Mouse (Mus musculus) heart, embryonic 10.5 days (tissue): ENCODE data around the gene Napa. TPM values are rescaled to one million over a fixed set of nuclear protein-coding genes. Genes with fewer than 3 reads are reported as not detected.

Experiments
- DNase-seq: peaks from one replicate; pipeline ENCODE4 v3.0.0-alpha.2; 2017; ENCODE audit warnings: low spot score
- H3K27ac ChIP-seq: fragments of 300-500 bp; sonication (generic); 2 replicates; pipeline ENCODE4 v1.5.1; 2016; ENCODE audit warnings: mild to moderate bottlenecking
- H3K27me3 ChIP-seq: fragments of 300-500 bp; sonication (generic); 2 replicates; pipeline ENCODE4 v1.6.1; 2016; ENCODE audit warnings: mild to moderate bottlenecking; ENCODE audit not compliant: poor library complexity, insufficient read depth, severe bottlenecking
- H3K36me3 ChIP-seq: fragments of 300-500 bp; sonication (generic); 2 replicates; pipeline ENCODE4 v1.6.1; 2016; ENCODE audit warnings: mild to moderate bottlenecking, moderate library complexity
- H3K4me1 ChIP-seq: fragments of 300-500 bp; sonication (generic); 2 replicates; pipeline ENCODE4 v1.6.1; 2016; ENCODE audit warnings: mild to moderate bottlenecking
- H3K4me3 ChIP-seq: fragments of 300-500 bp; sonication (generic); 2 replicates; pipeline ENCODE4 v1.5.1; 2016; ENCODE audit warnings: mild to moderate bottlenecking, moderate library complexity
- H3K9me3 ChIP-seq: fragments of 300-500 bp; sonication (generic); 2 replicates; pipeline ENCODE4 v1.6.1; 2016; ENCODE audit warnings: mild to moderate bottlenecking, moderate library complexity
- WGBS: fragments of 180-500 bp; shearing (Covaris S2); methylation state at CpG from one replicate; pipeline ENCODE4 v1.1.7; 2016; 5-methylcytosine and 5-hydroxymethylcytosine counted together
- polyA plus RNA-seq: library from polyadenylated mRNA; unstranded; fragments of >200 nt; fragmentation: Nextera tagmentation; extraction: Ambion mirVana; gene quantifications from 2 replicates; pipeline ENCODE4 v1.2.1, GENCODE M21; 2016

The Napa gene
- polyA plus RNA-seq, 1 experiment from 2014 or later: 196 TPM

DNA sequence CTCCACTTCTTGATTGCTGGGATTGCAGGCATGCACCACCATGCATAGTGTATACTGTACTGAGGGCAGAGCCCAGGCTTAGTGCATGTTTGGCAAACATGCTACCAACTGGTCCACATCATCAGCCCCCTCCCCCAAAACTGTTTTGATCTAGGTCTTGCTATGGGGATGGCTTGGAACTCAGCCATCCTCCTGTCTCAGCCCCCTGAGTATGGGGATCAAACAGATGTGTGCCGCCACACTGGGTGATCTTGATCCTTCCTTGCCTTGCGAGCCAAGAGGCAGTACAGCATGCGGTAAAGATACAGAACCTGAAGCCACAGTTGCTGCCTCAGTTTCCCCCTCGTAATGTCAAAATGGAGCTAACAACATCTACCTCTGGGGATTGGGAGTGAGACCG, 30.6 kb downstream of the Napa start:
- DNase-seq: no peak
- H3K36me3 ChIP-seq: peaks cover 35% of the 10 kb centered on the region
- H3K4me1 ChIP-seq: peaks cover 38% of the 10 kb centered on the region
- H3K27ac ChIP-seq: peak overlapping the region; percentile 87; the same call in 1 of the 2 replicates
- no peaks in the 10 kb centered on the region for H3K9me3 ChIP-seq
- WGBS: 50% methylated on average over 5 of the region's 5 CpGs
- H3K27me3 ChIP-seq: peaks cover 28% of the 10 kb centered on the region; the same call in 1 of the 2 replicates
- H3K4me3 ChIP-seq: peak overlapping the region; percentile 75

GRCm38 (mm10) chr7:16129421-16129845, 31.2 kb downstream of the Napa start, which contains the start of gene Slc8a2:
Gene Slc8a2 (plus strand): TSS chr7:16129826.
- Histone ChIP-seq H3K4me3 (peak within 1 kb of the TSS; percentile 75), H3K4me1 (peaks cover 38% of the 10 kb centered on the region), H3K27ac (peak within 1 kb of the TSS; percentile 87), H3K9me3 (no peaks in the 10 kb centered on the region), H3K36me3 (peaks cover 35% of the 10 kb centered on the region), H3K27me3 (peaks cover 31% of the 10 kb centered on the region; the same call in 1 of the 2 replicates)
- WGBS: under 1% methylated on average over 12 of the region's 12 CpGs
- peak; percentile 95 for DNase-seq

- peak overlapping the region; percentile 75 for H3K4me3 ChIP-seq
- 2% methylated on average over 37 of the region's 38 CpGs for WGBS
- peak overlapping the region; percentile 87 for H3K27ac ChIP-seq
- H3K27me3 ChIP-seq: peaks cover 31% of the 10 kb centered on the region; the same call in 1 of the 2 replicates
- H3K4me1 ChIP-seq: peaks cover 38% of the 10 kb centered on the region
- DNase-seq: peak; percentile 88
- peaks cover 29% of the 10 kb centered on the region for H3K36me3 ChIP-seq
- H3K9me3 ChIP-seq: no peaks in the 10 kb centered on the region
Measured at GRCm38 (mm10) chr7:16129846-16130691, 31.8 kb downstream of the Napa start.

DNA sequence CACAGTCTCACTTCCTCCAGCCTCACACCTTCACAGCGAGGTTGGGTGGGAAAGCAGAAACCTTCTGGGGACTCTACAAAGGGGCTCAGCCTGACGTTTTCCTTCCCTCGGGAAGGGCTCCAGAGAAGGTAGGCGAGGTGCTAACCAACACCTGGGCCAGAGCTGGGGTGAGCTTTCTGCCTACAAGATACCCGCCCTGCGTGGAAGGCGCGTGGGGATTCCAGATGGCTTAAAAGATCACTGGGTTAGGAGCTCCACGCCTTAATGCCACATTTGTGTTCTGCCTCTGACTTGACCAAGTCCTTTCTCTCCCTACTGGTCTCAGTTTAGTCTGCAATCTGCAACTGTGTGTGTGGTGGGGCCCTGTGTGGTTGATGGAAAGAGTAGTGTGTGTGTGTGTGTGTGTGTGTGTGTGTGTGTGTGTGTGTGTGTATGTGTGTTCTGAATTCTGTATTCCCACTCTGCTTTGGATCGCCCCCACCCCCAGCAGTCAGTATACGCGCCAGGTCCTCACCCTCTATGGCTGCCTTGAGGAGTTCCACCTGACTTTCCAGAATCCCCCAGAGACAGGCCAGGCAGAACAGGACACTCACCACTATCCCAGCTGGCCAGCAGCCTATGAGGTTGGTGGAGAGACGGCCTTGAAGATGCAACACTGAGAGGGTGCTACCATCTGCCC, 32.8 kb downstream of the Napa start:
- Histone ChIP-seq H3K4me3 (peak overlapping the region; percentile 75), H3K4me1 (peaks cover 38% of the 10 kb centered on the region), H3K36me3 (peaks cover 19% of the 10 kb centered on the region), H3K27me3 (peaks cover 31% of the 10 kb centered on the region; the same call in 1 of the 2 replicates), H3K9me3 (no peaks in the 10 kb centered on the region), H3K27ac (no peak overlapping the region)
- WGBS: 39% methylated on average over 13 of the region's 13 CpGs
- no peak for DNase-seq

GRCm38 (mm10) chr7:16132161-16132581, 33.9 kb downstream of the Napa start:
- H3K9me3 ChIP-seq: no peaks in the 10 kb centered on the region
- peaks cover 31% of the 10 kb centered on the region; the same call in 1 of the 2 replicates for H3K27me3 ChIP-seq
- WGBS: 16% methylated on average over 7 of the region's 7 CpGs
- H3K36me3 ChIP-seq: peaks cover 10% of the 10 kb centered on the region
- H3K27ac ChIP-seq: no peak overlapping the region
- DNase-seq: no peak
- H3K4me1 ChIP-seq: peaks cover 38% of the 10 kb centered on the region
- no peak overlapping the region for H3K4me3 ChIP-seq

- Histone ChIP-seq H3K4me3 (no peak overlapping the region), H3K36me3 (0 out of 2 replicates have a peak, but pooled peaks cover 4% of the 10 kb centered on the region), H3K27me3 (peaks cover 31% of the 10 kb centered on the region; the same call in 1 of the 2 replicates), H3K9me3 (no peaks in the 10 kb centered on the region), H3K4me1 (peaks cover 38% of the 10 kb centered on the region), H3K27ac (no peak overlapping the region)
- 68% methylated on average over 3 of the region's 3 CpGs for WGBS
- no peak for DNase-seq
Measured at GRCm38 (mm10) chr7:16132926-16133325, 34.7 kb downstream of the Napa start.

DNA sequence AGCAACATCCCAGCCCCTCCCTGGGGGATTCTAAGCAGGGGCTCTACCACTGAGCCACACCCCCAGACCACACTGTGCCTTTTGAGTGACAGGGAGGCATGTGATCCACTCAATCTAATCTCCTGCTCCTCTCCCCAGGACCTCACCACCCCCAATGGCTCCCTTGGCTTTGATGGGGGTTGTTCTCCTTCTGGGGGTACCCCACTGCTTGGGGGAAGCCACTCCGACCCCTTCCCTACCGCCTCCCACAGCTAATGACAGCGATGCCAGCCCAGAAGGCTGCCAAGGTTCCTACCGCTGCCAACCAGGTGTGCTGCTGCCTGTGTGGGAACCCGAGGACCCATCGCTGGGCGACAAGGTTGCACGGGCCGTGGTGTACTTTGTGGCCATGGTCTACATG, 35.4 kb downstream of the Napa start:
- 0 out of 2 replicates have a peak, but pooled peaks cover 4% of the 10 kb centered on the region for H3K36me3 ChIP-seq
- DNase-seq: no peak
- H3K27me3 ChIP-seq: peaks cover 31% of the 10 kb centered on the region; the same call in 1 of the 2 replicates
- H3K4me3 ChIP-seq: no peak overlapping the region
- peaks cover 37% of the 10 kb centered on the region for H3K4me1 ChIP-seq
- no peak overlapping the region for H3K27ac ChIP-seq
- H3K9me3 ChIP-seq: no peaks in the 10 kb centered on the region
- WGBS: 82% methylated on average over 9 of the region's 9 CpGs

DNA sequence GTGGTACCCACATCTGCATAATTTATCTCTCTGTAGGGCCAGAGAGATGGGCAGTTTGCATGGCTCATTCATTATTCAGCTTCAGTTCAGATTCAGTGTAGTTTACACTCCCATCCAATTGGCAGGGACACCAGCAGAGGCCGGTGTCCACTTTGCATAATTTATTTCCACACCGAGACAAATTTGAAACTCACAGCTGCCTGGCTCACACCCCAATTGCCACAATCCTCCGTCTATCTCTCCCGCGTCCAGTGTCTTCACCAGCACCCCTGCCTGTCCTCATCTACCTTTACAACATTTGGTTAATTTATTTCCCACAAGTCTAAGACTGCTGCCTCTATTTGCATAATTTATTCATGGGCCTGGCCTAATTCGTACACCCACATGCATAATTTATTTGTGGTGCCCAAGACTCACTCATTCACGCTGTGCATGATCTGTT, 36.7 kb downstream of the Napa start:
- Histone ChIP-seq H3K27me3 (peaks cover 31% of the 10 kb centered on the region; the same call in 1 of the 2 replicates), H3K27ac (no peak overlapping the region), H3K4me1 (peaks cover 24% of the 10 kb centered on the region), H3K36me3 (0 out of 2 replicates have a peak, but pooled peaks cover 4% of the 10 kb centered on the region), H3K9me3 (no peaks in the 10 kb centered on the region), H3K4me3 (no peak overlapping the region)
- 64% methylated on average over 7 of the region's 7 CpGs for WGBS
- no peak for DNase-seq

DNA sequence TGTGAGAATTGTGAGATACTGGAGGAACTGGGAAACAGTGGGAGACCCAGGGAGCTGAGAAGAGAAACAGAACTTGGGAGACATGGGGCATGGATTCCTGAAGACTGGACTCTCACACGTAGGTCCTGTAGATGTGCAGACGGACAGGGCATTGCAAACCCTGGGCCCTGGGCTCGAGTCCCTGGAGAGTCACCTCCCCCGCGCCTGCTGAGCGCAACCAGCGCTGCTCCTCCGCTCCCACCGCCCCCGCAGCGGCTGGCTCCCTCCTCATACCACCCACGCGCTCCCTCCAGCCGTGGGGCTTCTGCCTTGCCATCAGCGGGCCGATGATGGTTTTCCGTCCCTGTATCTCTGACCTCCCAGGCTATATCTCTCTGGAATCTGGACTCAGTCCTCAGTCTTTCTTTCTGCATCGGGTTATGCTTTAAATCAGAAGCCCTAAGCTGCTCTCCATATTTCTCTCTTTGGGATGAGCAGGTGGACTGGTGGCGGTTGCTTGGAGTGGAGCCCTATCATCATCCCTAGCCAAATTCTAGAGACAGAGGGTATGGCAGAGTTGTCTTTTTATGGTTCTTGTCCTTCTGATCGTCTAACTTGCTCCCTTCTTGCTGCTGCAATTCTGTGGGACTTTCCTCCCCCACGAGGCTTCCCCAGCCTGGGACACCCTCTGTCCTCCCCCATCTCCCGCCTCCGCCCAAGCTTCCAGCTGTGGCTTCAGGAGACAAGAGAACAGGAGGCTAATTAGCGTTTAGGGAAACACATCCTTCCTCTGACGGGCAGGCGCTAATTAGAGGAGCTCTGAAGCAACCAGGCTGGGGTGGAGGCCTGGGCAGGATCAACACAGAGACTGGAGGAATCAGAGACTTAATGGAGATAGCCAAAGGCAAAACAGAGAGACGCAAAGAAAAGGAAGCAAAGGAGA, 48.5 kb downstream of the Napa start:
- no peaks in the 10 kb centered on the region for H3K4me1 ChIP-seq
- no peak overlapping the region for H3K27ac ChIP-seq
- 29% methylated on average over 27 of the region's 27 CpGs for WGBS

GRCm38 (mm10) chr7:16147643-16148042, 49.4 kb downstream of the Napa start:
- H3K4me3 ChIP-seq: no peak overlapping the region
- no peak overlapping the region for H3K27ac ChIP-seq
- peak; percentile 84 for DNase-seq
- H3K9me3 ChIP-seq: no peaks in the 10 kb centered on the region
- peaks cover 38% of the 10 kb centered on the region for H3K27me3 ChIP-seq
- WGBS: 12% methylated on average over 15 of the region's 15 CpGs
- H3K36me3 ChIP-seq: 0 out of 2 replicates have a peak, but pooled peaks cover 2% of the 10 kb centered on the region
- no peaks in the 10 kb centered on the region for H3K4me1 ChIP-seq

More for the DNA sequence above, 48.5 kb downstream of the Napa start:
- H3K27me3 ChIP-seq: peaks cover 38% of the 10 kb centered on the region
- DNase-seq: no peak
- H3K4me3 ChIP-seq: no peak overlapping the region
- H3K36me3 ChIP-seq: 0 out of 2 replicates have a peak, but pooled peaks cover 2% of the 10 kb centered on the region
- no peaks in the 10 kb centered on the region for H3K9me3 ChIP-seq

DNA sequence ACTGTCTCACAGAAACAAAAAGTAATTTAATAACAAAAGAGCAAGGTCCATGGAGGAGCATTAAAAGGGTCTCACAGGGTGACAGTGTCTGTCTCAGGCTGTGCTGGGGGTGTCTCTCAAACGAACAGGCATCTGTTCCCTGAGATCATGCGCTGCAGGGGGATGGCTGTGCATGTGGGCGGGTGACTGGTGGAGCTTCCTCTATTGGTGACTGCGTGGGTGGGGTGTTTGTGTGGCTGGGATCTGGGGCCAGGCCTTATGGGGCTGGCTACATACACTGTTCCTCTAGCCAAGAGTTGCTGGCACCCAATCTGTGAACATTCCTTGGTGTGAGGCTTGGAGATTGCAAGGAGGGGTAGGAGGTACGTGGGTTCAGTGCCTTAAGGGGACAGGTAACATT, 51.0 kb downstream of the Napa start:
- H3K9me3 ChIP-seq: no peaks in the 10 kb centered on the region
- 59% methylated on average over 5 of the region's 5 CpGs for WGBS
- 0 out of 2 replicates have a peak, but pooled peaks cover 2% of the 10 kb centered on the region for H3K36me3 ChIP-seq
- H3K4me1 ChIP-seq: no peaks in the 10 kb centered on the region
- no peak overlapping the region for H3K4me3 ChIP-seq
- no peak for DNase-seq
- peaks cover 38% of the 10 kb centered on the region for H3K27me3 ChIP-seq
- no peak overlapping the region for H3K27ac ChIP-seq
